Mouse (Mus musculus): ENCODE measurements at regions not wholly inside any gene's neighbourhood (a gene's known extent, or its start where the extent isn't known, plus 50 kb on each side); places are given as distances from the start of the nearest gene placed in this dataset.

DNA sequence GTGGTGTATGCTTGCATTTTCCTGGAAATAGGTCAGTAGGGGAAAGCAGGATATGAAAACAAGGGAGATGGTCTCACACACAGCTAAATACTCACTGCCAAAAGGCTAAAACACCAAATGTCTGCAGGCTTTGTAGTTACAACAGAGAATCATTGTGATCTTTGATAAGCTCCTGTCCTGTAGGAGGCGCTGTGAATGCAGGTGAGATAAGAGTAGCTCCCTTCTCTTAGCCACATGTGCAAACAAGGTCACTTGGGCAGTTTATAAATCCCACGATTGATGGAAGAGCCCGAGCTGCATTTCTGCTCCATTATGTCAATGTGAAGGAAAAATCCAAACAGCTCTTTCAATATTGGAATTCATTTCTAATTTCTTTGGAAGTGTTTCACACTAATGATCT lies 417.2 kb upstream of the Etaa1 start:
- Histone ChIP-seq H3K27me3 (ENCODE audit: control insufficient read depth, insufficient read depth, low read length) (no peaks in the 10 kb centered on the region), H3K9ac (ENCODE audit: low read depth, low read length) (no peak overlapping the region), H3K4me3 (no peak overlapping the region), H3K36me3 (ENCODE audit: control insufficient read depth, insufficient read depth, low read length) (no peaks in the 10 kb centered on the region), H3K4me1 (ENCODE audit: control insufficient read depth, insufficient read depth, low read length) (no peaks in the 10 kb centered on the region), H3K27ac (no peak overlapping the region), H3K79me2 (replicated peaks; ENCODE audit: control insufficient read depth, insufficient read depth, low read length) (no peaks in the 10 kb centered on the region)
- DNase-seq = no peak
- WGBS = 32% methylated on average over 3 of the region's 3 CpGs
- no peak for TF ChIP-seq POLR2A (IDR thresholded peaks at IDR 0.05; ENCODE audit: insufficient read depth, low read depth, low read length)
- TF ChIP-seq CTCF (IDR thresholded peaks at IDR 0.05) = 0 out of 2 replicates have a peak, but pooled peaks have one; percentile 8
- no peak for TF ChIP-seq EP300 (IDR thresholded peaks at IDR 0.05; ENCODE audit: insufficient read depth, low read depth, low read length)
- intact Hi-C loops (cut with DNase I) = no loop called here

- Histone ChIP-seq H3K79me2 (replicated peaks; ENCODE audit: control insufficient read depth, insufficient read depth, low read length) (no peaks in the 10 kb centered on the region), H3K9ac (ENCODE audit: low read depth, low read length) (no peak overlapping the region), H3K4me1 (ENCODE audit: control insufficient read depth, insufficient read depth, low read length) (peaks cover 3% of the 10 kb centered on the region; the same call in 1 of the 2 replicates), H3K4me3 (no peak overlapping the region), H3K27me3 (ENCODE audit: control insufficient read depth, insufficient read depth, low read length) (no peaks in the 10 kb centered on the region), H3K27ac (no peak overlapping the region), H3K36me3 (ENCODE audit: control insufficient read depth, insufficient read depth, low read length) (no peaks in the 10 kb centered on the region)
- intact Hi-C loops (cut with DNase I) = no loop called here
- DNase-seq = peak in 1 of 2 experiments; percentile 9
- WGBS = 6% methylated on average over 3 of the region's 3 CpGs
- TF ChIP-seq CTCF (IDR thresholded peaks at IDR 0.05) = no peak
- no peak for TF ChIP-seq POLR2A (IDR thresholded peaks at IDR 0.05; ENCODE audit: insufficient read depth, low read depth, low read length)
- TF ChIP-seq EP300 (IDR thresholded peaks at IDR 0.05; ENCODE audit: insufficient read depth, low read depth, low read length) = no peak
Observed at GRCm38 (mm10) chr11:18354866-18355265, 401.2 kb upstream of the Etaa1 start.

- no peaks in the 10 kb centered on the region for H3K27me3 ChIP-seq (ENCODE audit: control insufficient read depth, insufficient read depth, low read length)
- H3K9ac ChIP-seq (ENCODE audit: low read depth, low read length) = no peak overlapping the region
- DNase-seq = no peak
- H3K4me1 ChIP-seq (ENCODE audit: control insufficient read depth, insufficient read depth, low read length) = peaks cover 3% of the 10 kb centered on the region; the same call in 1 of the 2 replicates
- no peaks in the 10 kb centered on the region for H3K79me2 ChIP-seq (replicated peaks; ENCODE audit: control insufficient read depth, insufficient read depth, low read length)
- H3K27ac ChIP-seq = no peak overlapping the region
- H3K36me3 ChIP-seq (ENCODE audit: control insufficient read depth, insufficient read depth, low read length) = no peaks in the 10 kb centered on the region
- TF ChIP-seq CTCF (IDR thresholded peaks at IDR 0.05) (no peak), EP300 (IDR thresholded peaks at IDR 0.05; ENCODE audit: insufficient read depth, low read depth, low read length) (no peak), POLR2A (IDR thresholded peaks at IDR 0.05; ENCODE audit: insufficient read depth, low read depth, low read length) (no peak)
- WGBS = 75% methylated on average over 4 of the region's 4 CpGs
- no peak overlapping the region for H3K4me3 ChIP-seq
- intact Hi-C loops (cut with DNase I) = no loop called here
Observed at GRCm38 (mm10) chr11:18354156-18354555, 400.5 kb upstream of the Etaa1 start.

- intact Hi-C loops (cut with DNase I) = no loop called here
Observed at GRCm38 (mm10) chr11:18347841-18348240, 394.2 kb upstream of the Etaa1 start.

GRCm38 (mm10) chr11:18313510-18314301 lies 360.0 kb upstream of the Etaa1 start:
- TF ChIP-seq CTCF (IDR thresholded peaks at IDR 0.05) (no peak), POLR2A (IDR thresholded peaks at IDR 0.05; ENCODE audit: insufficient read depth, low read depth, low read length) (no peak), EP300 (IDR thresholded peaks at IDR 0.05; ENCODE audit: insufficient read depth, low read depth, low read length) (no peak)
- 61% methylated on average over 8 of the region's 8 CpGs for WGBS
- Histone ChIP-seq H3K27me3 (ENCODE audit: control insufficient read depth, insufficient read depth, low read length) (no peaks in the 10 kb centered on the region), H3K79me2 (replicated peaks; ENCODE audit: control insufficient read depth, insufficient read depth, low read length) (no peaks in the 10 kb centered on the region), H3K4me1 (ENCODE audit: control insufficient read depth, insufficient read depth, low read length) (no peaks in the 10 kb centered on the region), H3K36me3 (ENCODE audit: control insufficient read depth, insufficient read depth, low read length) (no peaks in the 10 kb centered on the region), H3K9ac (ENCODE audit: low read depth, low read length) (no peak overlapping the region), H3K4me3 (no peak overlapping the region), H3K27ac (no peak overlapping the region)
- intact Hi-C loops (cut with DNase I) = no loop called here
- no peak for DNase-seq

More at GRCm38 (mm10) chr11:18347841-18348240, 394.2 kb upstream of the Etaa1 start:
- Histone ChIP-seq H3K27me3 (ENCODE audit: control insufficient read depth, insufficient read depth, low read length) (no peaks in the 10 kb centered on the region), H3K27ac (no peak overlapping the region), H3K36me3 (ENCODE audit: control insufficient read depth, insufficient read depth, low read length) (no peaks in the 10 kb centered on the region), H3K79me2 (replicated peaks; ENCODE audit: control insufficient read depth, insufficient read depth, low read length) (no peaks in the 10 kb centered on the region), H3K4me3 (no peak overlapping the region), H3K4me1 (ENCODE audit: control insufficient read depth, insufficient read depth, low read length) (no peaks in the 10 kb centered on the region), H3K9ac (ENCODE audit: low read depth, low read length) (no peak overlapping the region)
- DNase-seq = no peak
- WGBS = 88% methylated on average over 3 of the region's 3 CpGs
- no peak for TF ChIP-seq EP300 (IDR thresholded peaks at IDR 0.05; ENCODE audit: insufficient read depth, low read depth, low read length)
- no peak for TF ChIP-seq POLR2A (IDR thresholded peaks at IDR 0.05; ENCODE audit: insufficient read depth, low read depth, low read length)
- TF ChIP-seq CTCF (IDR thresholded peaks at IDR 0.05) = no peak
